Mouse (Mus musculus) Patski (cell line): Measurements from ENCODE around the gene Hist1h2bn. TPM values are rescaled to one million over a fixed set of nuclear protein-coding genes. Genes with fewer than 3 reads are reported as not detected.
"Not testable (repeated sequence)": the region's sequence is repeated elsewhere in the genome, so short reads cannot be mapped to it uniquely, and the experiment has no call there.

Experiments used
- ATAC-seq: fragments of 100-300 bp; one replicate; pipeline ENCODE4 v1.8.0; 2021
- CTCF ChIA-PET: fragments of 350-600 bp; sonication (Branson Sonifier 250); formaldehyde crosslinking; loops from one replicate; lab custom pipeline; 2022; ENCODE audit warnings: inconsistent platforms; lab: Charles Lee
- POLR2A ChIA-PET: fragments of 350-600 bp; sonication (Branson Sonifier 250); formaldehyde crosslinking; loops from one replicate; lab custom pipeline; 2022; ENCODE audit warnings: antibody characterized with exemption, inconsistent platforms; lab: Charles Lee
- DNase-seq: peaks from one replicate; pipeline ENCODE4 v3.0.0-alpha.2; 2011; ENCODE audit warnings: low read depth, low spot score
- H3K27me3 ChIP-seq: fragments of 371-371 bp; one replicate; pipeline ENCODE4 v1.5.1; 2021
- CTCF ChIP-seq: fragments of 100-300 bp; IDR thresholded peaks from one replicate; pipeline ENCODE4 v1.5.1; 2021
- in situ Hi-C: fragments of 300-500 bp; cut with MboI; formaldehyde crosslinking; loops from 3 replicates; pipeline ENCODE4 v1.11.1; 2018; ENCODE audit warnings: low pct_unique_long_range_greater_than_20kb, mixed read lengths
- polyA plus RNA-seq: library from polyadenylated mRNA; unstranded; gene quantifications from one replicate; pipeline ENCODE4 v1.2.3, GENCODE M21; 2021

The Hist1h2bn gene
- polyA plus RNA-seq, 1 experiment from 2014 or later: 4.9 TPM

DNA sequence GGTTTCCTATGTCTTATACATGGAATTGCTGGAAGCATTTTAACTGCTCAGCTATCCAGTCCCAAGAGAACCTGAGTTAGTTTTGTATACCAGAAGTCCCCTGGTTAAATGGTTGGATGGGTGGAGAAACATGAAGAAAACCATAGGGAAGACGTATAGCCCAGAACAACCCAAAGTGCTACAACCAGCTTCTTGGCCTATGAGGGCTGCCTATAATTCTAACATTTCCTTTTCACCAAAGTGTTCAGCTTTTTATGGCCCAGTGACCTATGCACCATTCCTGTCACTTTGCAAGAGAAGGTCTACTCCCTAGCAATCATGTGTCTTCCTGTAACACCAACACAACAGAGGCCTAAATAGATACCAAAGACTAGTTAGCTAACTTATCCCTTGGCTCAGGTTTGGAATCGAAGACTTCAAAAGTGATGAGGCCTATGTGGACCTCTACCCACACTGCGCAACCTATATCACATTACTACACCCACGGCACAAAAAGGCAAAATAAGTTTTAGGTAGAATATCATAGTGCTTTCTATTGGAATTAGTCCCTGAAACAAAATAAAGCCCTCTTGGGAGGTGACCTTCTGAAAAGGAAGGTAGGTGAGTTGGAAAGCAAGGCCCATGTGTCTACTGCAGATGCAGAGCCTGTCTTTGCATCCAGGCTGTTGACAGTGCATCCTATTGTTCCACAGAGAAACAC is 35.4 kb upstream of the Hist1h2bn start:
- TF ChIP-seq CTCF: no peak
- ChIA-PET POLR2A (interaction anchor here (1.1 to 1.2 kb wide), 2 partner anchors 15 to 18 kb away, joined by 3 read pairs; no protein-coding TSS in a partner anchor), CTCF (interaction anchor here (1.7 kb wide), 1 partner anchor 15 kb away, joined by 4 read pairs; no protein-coding TSS in a partner anchor)
- in situ Hi-C loops: loop anchor here (10.0 kb wide), 3 partner anchors 554 to 1816 kb away; partner anchors contain the start of genes Abt1, Hist1h2af, Hist1h3g and Hist1h4h
- DNase-seq (no peak), ATAC-seq (no peak)
- H3K27me3 ChIP-seq: no peaks in the 10 kb centered on the region

DNA sequence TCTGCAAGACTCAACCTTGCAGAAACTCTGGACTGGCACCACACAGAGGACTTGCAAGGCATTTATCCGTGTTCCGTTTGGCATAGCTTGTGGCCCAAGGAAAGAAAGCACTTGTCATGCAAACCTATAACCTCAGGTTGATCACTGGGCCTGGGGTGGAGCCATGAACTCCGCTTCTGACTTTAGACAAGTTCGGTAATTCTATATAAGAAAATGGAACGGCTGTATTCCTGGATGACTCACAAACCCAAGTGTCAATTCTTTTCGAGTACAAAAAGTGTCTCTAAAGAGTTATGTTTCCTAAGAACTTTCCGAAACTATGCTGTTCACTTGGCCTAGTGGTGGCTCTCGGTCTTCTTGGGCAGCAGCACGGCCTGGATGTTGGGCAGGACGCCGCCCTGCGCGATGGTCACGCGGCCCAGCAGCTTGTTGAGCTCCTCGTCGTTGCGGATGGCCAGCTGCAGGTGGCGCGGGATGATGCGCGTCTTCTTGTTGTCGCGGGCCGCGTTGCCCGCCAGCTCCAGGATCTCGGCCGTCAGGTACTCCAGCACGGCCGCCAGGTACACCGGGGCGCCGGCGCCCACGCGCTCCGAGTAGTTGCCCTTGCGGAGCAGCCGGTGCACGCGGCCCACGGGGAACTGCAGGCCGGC is 32.7 kb upstream of the Hist1h2bn start:
- ATAC-seq: peak; percentile 3

DNA sequence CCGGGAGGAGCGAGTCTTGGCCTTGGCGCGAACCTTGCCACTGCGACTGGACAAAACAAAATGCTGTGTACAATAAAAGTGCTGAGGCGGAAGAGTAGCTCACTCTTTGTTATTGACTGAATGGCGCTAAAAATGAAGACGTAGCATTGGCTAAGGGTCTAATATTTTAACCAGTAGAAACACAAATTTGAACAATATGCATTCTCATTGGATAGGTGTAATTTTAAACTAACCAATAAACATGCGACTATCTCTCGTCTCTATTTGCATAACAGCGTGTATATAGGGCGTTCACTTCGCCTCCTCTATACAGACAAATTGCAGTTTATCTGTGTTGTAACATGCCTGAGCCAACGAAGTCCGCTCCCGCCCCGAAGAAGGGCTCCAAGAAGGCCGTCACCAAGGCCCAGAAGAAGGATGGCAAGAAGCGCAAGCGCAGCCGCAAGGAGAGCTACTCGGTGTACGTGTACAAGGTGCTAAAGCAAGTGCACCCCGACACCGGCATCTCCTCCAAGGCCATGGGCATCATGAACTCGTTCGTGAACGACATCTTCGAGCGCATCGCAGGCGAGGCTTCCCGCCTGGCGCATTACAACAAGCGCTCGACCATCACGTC is 32.1 kb upstream of the Hist1h2bn start, which contains the start of gene Hist1h2bm:
Gene Hist1h2bm (plus strand): TSS at position 288 of the 616 bp plus-strand sequence.
- DNase-seq (peak; percentile 89), ATAC-seq (peak; percentile 94)
- H3K27me3 ChIP-seq, POLR2A ChIA-PET: not testable (repeated sequence)
- CTCF ChIA-PET: interaction anchor here (1.2 to 1.7 kb wide), 3 partner anchors 11 to 16 kb away, joined by 4 read pairs; no protein-coding TSS in a partner anchor
- in situ Hi-C loops: loop anchor here (10.0 kb wide), 1 partner anchor 537 kb away; no protein-coding TSS in a partner anchor

More for the DNA sequence above, 32.7 kb upstream of the Hist1h2bn start:
- TF ChIP-seq CTCF: peak; percentile 30
- not testable (repeated sequence) for DNase-seq, H3K27me3 ChIP-seq
- POLR2A ChIA-PET: interaction anchor here (0.6 to 0.8 kb wide), 2 partner anchors 59 to 1861 kb away, joined by 3 to 4 read pairs; partner anchors contain the start of gene Hist1h1b
- in situ Hi-C loops: loop anchor here (10.0 kb wide), 1 partner anchor 536 kb away; no protein-coding TSS in a partner anchor
- CTCF ChIA-PET: interaction anchor here (1.2 to 1.7 kb wide), 3 partner anchors 10 to 16 kb away, joined by 4 read pairs; no protein-coding TSS in a partner anchor

DNA sequence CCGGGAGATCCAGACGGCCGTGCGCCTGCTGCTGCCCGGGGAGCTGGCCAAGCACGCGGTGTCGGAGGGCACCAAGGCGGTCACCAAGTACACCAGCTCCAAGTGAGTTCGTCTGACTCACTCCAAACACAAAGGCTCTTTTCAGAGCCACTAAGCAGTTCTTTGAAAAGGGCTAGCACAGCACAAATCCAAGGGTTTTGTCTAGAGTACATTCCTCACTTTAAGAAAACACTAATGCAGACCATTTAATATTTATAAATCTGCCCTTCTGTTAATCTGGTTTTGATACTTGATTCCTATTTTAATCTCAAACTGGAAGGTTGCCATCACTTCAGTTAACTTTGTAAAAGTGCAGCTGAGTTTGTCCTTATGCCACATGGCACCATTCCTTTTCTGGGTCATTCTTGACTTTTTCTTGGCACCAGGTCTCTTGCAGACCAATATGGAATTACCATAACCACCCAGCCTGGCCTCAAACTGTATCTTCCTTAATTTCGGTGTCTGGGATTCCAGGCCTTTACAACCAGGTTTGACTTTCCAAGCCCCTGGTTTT is 31.5 kb upstream of the Hist1h2bn start:
- ATAC-seq: peak; percentile 19
- CTCF ChIA-PET: interaction anchor here (0.9 kb wide), 1 partner anchor 11 kb away, joined by 3 read pairs; no protein-coding TSS in a partner anchor
- no peak for DNase-seq

DNA sequence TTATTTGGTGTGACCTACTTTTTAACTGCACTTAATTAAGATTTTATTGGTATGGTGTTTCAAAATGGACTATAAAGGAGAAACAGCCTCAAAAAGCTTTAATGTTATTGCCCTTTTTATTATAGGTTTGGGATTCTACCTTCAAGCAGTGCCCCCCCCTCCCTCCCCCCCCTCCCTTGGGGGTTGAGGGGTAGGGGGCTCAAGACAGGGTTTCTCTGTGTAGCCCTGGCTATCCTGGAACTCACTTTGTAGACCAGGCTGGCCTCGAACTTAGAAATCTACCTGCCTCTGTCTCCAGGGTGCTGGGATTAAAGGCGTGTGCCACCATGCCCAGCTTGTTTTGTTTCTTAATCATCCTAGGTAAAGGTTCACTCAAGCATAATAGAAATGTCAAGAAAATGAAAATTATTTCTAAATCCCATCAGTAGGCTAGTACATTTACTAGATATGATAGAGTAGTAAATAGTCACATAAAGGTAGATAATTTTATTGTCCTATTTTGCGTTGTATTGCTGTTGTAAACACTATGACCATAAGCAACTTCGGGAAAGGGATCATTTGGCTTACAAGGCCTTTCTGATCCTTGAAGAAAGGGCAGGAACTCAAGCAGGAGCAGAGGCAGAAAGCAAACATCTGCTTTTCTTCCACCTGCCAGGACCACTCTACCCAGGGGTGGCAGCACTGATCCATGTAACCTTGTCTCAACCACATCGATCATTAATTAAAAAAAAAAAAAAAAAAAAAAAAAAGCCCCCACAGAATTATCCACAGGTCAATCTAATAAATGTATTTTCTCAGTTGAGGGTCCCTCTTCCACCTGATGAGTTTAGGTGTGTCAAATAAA is 30.7 kb upstream of the Hist1h2bn start:
- in situ Hi-C loops: loop anchor here (10.0 kb wide), 1 partner anchor 538 kb away; no protein-coding TSS in a partner anchor
- POLR2A ChIA-PET: no interaction called here
- H3K27me3 ChIP-seq: no peaks in the 10 kb centered on the region
- ATAC-seq: no peak
- TF ChIP-seq CTCF: peak; percentile 23
- DNase-seq: no peak
- CTCF ChIA-PET: interaction anchor here (0.9 to 1.2 kb wide), 2 partner anchors 11 kb away, joined by 3 read pairs; no protein-coding TSS in a partner anchor

More for the DNA sequence above, 31.5 kb upstream of the Hist1h2bn start:
- POLR2A ChIA-PET: no interaction called here
- H3K27me3 ChIP-seq: no peaks in the 10 kb centered on the region
- no peak for TF ChIP-seq CTCF
- in situ Hi-C loops: loop anchor here (10.0 kb wide), 1 partner anchor 538 kb away; no protein-coding TSS in a partner anchor

DNA sequence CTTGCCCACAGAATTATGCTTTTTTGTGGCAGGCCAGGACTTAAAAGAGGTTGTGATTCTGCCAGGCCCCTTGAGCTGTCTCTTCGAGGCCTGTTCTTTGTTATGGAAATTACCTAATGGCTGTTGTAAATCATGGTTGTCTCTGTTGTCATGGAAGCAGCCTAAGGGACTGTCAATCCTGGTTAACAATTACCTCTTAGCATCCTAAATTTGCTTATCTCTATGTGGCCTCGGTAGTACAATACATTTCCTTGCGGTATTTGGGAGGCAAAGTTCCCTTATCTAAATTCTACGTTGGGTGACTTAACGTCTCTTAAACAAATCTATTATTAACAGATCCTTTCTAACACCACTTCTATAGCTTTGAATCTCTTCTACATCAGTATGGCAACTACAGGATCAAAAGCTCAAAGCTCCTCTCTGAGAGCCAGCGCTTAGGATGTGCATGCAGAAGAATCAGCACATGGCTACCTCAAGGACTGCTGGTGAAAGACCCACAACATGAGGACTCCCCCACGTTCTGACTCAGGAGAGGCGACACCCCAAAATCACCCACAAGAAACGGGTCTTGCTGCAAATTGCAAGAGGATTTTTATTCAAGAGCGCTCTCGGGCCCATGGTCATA is 25.9 kb upstream of the Hist1h2bn start:
- DNase-seq (no peak), ATAC-seq (no peak)
- POLR2A ChIA-PET: interaction anchor here (0.6 kb wide), 1 partner anchor 16 kb away, joined by 4 read pairs; no protein-coding TSS in a partner anchor
- in situ Hi-C loops: loop anchor here (10.0 kb wide), 1 partner anchor 543 kb away; no protein-coding TSS in a partner anchor
- CTCF ChIA-PET: no interaction called here
- no peaks in the 10 kb centered on the region for H3K27me3 ChIP-seq
- no peak for TF ChIP-seq CTCF

DNA sequence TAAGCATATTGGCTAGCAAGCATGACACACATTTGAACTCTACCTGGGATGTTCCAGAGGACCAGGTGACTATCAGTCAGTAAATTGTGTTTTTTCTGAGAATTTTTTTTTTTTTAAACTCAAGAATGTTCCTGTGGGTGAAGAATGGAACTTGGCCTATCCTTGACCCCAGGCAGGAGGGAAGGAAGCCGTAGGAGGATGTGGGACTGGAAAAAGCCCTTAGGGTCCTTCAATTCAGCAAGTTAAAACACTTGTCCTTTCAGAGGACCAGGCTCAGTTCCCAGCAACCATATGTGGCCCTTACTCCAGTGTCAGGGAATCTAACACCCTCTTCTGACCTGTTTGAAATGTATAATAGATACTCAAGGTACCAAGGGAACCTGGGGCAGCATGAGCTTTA is 24.4 kb upstream of the Hist1h2bn start:
- POLR2A ChIA-PET: no interaction called here
- DNase-seq: no peak
- in situ Hi-C loops: loop anchor here (10.0 kb wide), 1 partner anchor 545 kb away; no protein-coding TSS in a partner anchor
- no peak for ATAC-seq
- CTCF ChIA-PET: no interaction called here
- no peak for TF ChIP-seq CTCF
- H3K27me3 ChIP-seq: no peaks in the 10 kb centered on the region

DNA sequence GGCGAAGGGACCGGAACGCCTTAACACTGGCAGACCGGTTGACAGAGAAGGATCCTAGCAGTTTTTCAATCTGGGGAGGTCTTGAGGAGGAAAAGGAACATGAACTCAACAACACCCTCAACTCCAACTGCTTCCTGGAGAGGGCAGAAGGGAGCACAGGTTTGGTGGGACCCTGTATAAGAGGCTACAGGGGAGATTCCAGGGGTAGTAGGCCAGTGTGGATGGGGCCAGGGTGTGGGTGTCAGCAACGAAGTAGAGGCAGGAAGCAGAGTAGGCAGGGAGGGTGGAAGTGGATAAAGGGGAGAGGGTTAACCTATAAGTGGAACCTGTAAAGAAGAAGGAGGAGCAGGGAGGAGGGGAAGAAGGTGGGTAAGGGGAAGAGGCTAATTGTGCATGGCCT is 20.5 kb upstream of the Hist1h2bn start:
- ATAC-seq: no peak
- no peaks in the 10 kb centered on the region for H3K27me3 ChIP-seq
- no peak for DNase-seq
- in situ Hi-C loops: loop anchor here (10.0 kb wide), 1 partner anchor 301 kb away; the partner anchor contains the start of genes Hist1h2ah and Hist1h2bk
- CTCF ChIA-PET: interaction anchor here (0.7 to 1.3 kb wide), 4 partner anchors 9 to 15 kb away, joined by 3 to 4 read pairs (median 4); partner anchors contain the start of gene Hist1h2bm
- peak; percentile 10 for TF ChIP-seq CTCF
- POLR2A ChIA-PET: interaction anchor here (1.1 kb wide), 1 partner anchor 15 kb away, joined by 3 read pairs; no protein-coding TSS in a partner anchor
